Mouse (Mus musculus) CD4-positive, CD25-positive, alpha-beta regulatory T cell, adult 4 months (primary cell): ENCODE measurements around the gene Slc25a34. TPM values are rescaled to one million over a fixed set of nuclear protein-coding genes. Genes with fewer than 3 reads are reported as not detected.

Experiments used
- ATAC-seq: one replicate; pipeline ENCODE4 v1.8.0; 2017
- polyA plus RNA-seq, 2 experiments: library from polyadenylated mRNA; unstranded; fragments of 100-300 nt; shearing (Covaris generic); gene quantifications; one replicate each; pipeline ENCODE4 v1.2.1; 2017

Slc25a34 gene
- polyA plus RNA-seq, result not detected

- ATAC-seq, result no peak
Measured at GRCm38 (mm10) chr4:141623666-141624065, at the start of gene Slc25a34. Gene Slc25a34, minus strand, starts transcription at chr4:141623821.

- no peak for ATAC-seq
Measured at GRCm38 (mm10) chr4:141672325-141672724, 48.7 kb upstream of the Slc25a34 start.

DNA sequence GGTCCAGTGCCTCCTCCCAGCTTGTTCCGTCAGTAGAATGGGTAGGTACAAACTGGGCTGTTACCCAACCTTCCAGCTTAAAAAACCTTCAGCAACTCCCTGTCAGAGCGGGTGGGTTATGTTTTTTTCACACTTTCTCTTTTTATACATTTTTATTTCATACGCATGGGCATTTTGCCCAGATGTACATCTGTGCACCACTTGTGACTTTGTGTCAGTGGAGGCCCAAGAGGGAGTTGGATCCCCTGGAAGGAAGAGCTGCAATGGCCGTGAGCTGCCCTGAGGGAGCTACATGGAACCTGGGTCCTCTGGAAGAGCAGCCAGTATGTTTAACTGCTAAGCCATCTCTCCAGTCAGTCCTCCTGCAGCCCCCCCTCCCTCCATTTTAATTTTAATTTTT is 47.8 kb upstream of the Slc25a34 start:
- ATAC-seq, result no peak

DNA sequence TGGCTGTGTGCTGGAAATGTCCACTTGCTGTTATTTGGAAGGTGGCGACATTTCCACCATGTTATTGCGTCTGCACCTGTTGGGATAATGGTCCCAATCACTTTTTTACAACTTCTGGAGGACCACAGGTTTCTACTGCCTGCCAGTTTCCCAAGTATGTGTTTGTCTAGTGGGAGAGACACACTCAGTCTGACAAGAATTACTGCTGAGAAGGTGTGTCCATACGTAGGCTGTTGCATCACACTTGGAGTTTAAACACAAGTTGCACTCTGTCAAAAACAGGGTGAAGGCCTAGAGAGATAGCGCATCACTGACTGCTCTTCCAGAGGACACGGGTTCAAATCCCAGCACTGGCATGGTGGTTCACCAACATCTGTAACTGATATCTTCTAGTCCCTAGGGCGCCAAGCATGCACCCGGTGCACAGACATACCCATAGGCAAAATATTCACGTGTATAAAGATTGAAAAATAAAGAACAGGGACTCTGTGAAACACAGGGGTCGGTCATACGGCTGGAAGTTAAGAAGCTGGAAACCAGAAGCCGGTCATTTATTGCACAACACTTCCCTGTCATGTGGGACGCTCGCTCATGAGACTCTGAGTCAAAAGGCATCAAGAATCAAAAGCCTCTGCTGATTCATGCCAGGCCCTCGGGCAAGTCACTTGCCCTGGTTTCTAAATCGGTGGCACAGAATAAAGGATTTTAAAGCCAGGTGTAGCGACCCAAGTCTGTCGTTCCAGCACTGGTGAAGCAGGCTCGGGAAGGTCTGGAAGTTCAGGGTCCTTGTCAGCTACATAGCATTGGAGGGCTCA is 46.5 kb upstream of the Slc25a34 start:
- no peak for ATAC-seq

GRCm38 (mm10) chr4:141664799-141665198 is 41.2 kb upstream of the Slc25a34 start, which contains the start of gene Plekhm2:
Gene Plekhm2, minus strand, starts transcription at chr4:141664899.
- no peak for ATAC-seq

DNA sequence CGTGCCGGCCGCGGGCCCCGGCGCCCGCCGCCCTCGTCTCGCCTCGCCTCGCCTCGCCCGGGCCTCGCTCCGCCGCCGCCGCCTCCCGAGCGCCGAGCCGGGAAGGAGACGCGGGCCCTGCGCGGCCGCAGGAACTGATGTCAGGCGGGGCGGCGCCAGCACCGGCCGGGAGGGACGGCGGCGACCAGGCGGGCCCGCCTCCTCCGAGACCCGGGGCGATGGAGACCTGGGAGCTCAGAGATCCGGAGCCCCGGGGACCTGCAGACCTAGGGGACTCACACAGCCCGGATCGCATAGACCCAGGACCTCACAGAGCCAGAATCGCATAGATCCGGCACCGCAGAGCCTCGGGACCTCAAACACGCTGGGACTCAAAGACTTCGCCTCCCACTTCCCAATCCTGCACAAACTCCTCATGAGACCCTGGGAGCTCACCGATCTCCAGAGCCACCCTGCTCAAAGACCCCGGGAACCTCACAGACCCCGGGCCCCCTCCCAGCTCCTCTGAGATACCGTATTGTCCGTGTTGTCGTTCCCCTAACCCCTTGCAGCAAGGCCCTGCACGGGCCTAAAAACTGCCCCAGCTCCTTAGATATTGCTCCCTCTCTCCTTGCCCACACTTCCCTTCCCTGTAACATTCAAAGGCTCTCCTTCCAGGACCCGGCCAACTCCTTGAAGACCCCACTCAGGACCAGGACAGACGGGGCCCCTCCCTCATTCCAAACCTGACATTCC is 40.6 kb upstream of the Slc25a34 start:
- ATAC-seq, result peak; percentile 90

- no peak for ATAC-seq
Measured at GRCm38 (mm10) chr4:141663122-141663931, 39.7 kb upstream of the Slc25a34 start.

- no peak for ATAC-seq
Measured at GRCm38 (mm10) chr4:141660884-141661283, 37.3 kb upstream of the Slc25a34 start.

GRCm38 (mm10) chr4:141659739-141660138 is 36.1 kb upstream of the Slc25a34 start:
- ATAC-seq, result no peak

DNA sequence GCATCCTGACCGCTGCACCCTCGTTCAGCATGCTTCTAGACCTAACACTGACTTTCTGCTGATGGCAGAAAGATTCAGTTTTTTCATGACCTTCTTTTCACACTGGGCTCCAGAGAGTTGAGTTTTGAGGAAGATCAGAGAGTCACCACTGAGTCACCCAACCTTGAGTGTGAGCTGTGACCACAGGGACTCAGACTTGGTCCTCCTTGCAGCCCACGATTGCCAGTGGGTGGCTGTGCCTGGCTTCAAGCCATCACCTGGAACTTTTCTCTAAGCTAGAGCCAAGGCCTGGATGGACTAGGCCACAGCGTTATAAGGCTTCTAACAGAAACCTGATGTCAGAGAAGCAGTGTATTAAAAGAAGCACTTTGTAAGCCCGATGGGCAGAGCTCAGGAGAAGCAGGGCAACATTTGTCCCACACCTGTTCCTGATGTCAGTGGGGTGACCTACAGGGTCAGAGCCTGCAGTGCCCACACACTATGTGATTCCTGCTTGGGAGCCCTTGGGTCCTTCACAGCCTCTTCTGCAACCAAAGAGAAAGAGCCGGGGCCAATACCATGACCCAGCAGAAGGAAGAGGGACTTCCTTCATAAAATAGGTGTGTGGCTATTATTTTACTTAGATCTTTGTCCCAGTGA is 35.3 kb upstream of the Slc25a34 start:
- ATAC-seq, result no peak

DNA sequence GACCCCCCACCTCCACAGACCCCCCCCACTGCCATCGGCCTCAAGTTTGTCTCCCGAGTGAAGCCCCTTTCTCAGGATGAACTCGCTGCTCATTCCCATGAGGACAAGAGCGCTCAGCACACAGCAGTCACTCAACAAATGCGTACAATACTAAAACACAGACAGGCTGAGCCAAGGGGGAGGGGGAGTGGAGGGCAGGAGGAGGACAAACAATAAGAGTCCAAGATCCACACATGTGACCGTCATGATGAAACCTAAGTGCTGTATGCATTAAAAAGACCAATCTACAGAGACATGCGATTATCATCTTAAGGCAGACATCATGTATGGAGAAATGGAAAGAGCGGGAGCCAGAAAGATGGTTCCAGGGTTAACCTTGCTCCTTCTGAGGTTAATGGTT is 33.3 kb upstream of the Slc25a34 start:
- ATAC-seq, result no peak

- ATAC-seq, result no peak
Measured at GRCm38 (mm10) chr4:141655908-141656608, 32.4 kb upstream of the Slc25a34 start.

GRCm38 (mm10) chr4:141654509-141654908 is 30.9 kb upstream of the Slc25a34 start:
- no peak for ATAC-seq

DNA sequence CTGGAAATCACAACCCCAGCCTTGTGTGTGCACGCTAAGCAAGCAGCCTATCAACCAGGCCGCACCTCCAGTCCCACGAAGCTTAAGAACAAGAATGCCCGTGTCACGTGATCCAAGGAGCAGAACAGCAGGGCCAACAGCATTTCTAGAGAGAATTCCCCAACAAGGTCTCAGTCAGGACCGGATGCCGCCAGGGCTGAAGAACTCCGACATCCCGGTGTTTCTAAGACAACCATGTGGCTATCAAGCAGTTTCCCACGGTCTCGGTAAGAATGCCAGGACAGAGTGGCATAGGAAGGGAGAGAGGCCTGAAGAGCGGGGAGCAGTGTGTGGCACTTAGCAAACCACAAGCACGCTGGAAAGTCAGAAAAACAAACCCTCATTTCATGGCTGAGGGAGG is 30.2 kb upstream of the Slc25a34 start:
- ATAC-seq, result no peak

GRCm38 (mm10) chr4:141653044-141653443 is 29.4 kb upstream of the Slc25a34 start:
- no peak for ATAC-seq

- no peak for ATAC-seq
Measured at GRCm38 (mm10) chr4:141651944-141652343, 28.3 kb upstream of the Slc25a34 start.

- no peak for ATAC-seq
Measured at GRCm38 (mm10) chr4:141651286-141651685, 27.7 kb upstream of the Slc25a34 start.

DNA sequence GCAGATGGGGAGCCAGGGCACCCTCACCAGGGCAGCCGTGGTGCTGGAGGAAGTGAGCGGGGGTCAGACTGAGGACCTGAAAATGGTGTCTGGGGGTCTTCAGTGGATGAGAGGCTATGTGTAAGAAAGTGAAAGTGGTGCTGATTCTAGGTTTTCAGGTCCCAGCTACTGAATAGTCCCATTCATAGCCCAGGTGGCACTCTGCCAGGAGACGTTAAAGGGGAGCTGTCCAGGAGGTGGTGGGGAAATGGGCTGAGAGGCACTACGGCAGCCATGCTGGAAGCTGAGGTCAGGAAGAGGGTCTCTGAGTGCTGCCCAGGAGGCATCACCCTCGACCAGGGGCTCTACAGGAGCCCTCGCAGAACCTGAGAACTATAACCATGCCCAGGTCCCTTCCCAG is 25.6 kb upstream of the Slc25a34 start:
- ATAC-seq, result no peak

DNA sequence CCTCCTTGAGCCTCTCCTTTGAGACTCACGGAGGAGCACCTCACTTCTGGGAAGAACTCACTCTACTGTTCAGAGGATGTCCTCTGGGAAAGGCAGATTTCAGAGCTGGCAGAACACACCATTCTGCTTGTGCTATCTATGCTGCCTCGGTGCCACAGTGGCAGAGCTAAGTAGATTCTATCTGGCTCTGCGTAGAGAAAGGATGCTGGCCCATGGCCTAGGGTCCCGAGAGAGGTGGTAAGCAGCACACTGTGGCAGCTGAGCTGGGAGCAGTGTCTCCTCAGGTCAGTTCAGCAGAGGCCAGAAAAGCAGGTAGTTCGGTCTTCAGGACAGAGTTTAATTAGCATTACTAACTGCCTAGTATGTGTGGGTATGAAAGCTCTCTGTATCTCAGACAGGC is 24.6 kb upstream of the Slc25a34 start:
- no peak for ATAC-seq

- no peak for ATAC-seq
Measured at GRCm38 (mm10) chr4:141647187-141647586, 23.6 kb upstream of the Slc25a34 start.

DNA sequence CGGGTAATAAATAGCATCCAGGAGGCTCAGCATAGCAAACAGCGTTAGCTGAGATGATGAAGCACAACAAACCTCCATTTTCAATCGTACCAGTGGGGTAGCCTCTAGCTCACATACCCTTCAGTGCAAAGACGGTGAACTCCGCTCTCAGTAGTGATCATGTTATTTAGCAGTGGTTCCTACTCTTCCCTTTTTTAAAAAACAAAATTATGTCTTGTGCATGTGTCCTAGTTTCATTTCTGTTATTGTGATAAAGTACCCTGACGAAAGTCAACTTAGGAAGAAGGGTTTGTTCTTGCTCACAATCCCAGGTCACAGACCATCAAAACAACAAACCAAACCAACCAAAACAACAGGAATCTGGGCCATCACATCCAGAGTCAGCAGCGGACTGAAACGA is 22.4 kb upstream of the Slc25a34 start:
- no peak for ATAC-seq
